Mouse (Mus musculus): ENCODE measurements around the gene Gm20479. TPM values are rescaled to one million over a fixed set of nuclear protein-coding genes. Genes with fewer than 3 reads are reported as not detected.

The Gm20479 gene
- total RNA-seq, 1 experiment from 2014 or later: 1.8 TPM

DNA sequence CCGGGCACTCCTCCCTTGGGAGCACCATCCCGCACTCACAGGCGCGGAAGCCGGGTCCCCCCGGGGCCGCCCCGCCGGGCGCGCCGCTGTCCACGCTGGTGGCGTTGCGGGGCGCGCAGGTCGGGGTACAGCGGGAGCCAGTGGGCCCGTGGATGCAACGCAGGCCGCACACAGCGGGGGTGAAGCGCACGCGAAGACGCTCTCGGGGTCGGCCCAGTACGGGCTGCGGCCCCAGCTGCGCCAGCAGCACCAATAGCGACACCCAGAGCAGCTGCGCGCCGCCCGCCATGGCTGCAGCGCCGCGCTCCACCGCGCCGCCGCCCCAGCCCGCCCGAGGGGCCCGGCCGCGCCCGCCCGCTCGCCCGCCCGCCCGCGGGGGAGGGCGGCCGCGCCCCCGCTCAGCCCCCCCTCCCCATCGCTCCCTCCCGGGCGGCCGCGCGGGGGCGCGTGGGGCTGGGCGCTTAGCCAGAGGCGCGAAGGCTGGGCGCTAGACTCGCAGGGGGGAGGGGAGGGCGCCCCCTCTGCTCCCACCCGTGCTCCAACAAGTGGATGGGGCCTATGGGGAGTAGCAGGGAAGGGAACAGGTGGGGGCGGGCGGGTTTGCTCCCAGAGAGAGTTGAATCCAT lies 23.8 kb downstream of the Gm20479 start:
- no peak for DNase-seq

DNA sequence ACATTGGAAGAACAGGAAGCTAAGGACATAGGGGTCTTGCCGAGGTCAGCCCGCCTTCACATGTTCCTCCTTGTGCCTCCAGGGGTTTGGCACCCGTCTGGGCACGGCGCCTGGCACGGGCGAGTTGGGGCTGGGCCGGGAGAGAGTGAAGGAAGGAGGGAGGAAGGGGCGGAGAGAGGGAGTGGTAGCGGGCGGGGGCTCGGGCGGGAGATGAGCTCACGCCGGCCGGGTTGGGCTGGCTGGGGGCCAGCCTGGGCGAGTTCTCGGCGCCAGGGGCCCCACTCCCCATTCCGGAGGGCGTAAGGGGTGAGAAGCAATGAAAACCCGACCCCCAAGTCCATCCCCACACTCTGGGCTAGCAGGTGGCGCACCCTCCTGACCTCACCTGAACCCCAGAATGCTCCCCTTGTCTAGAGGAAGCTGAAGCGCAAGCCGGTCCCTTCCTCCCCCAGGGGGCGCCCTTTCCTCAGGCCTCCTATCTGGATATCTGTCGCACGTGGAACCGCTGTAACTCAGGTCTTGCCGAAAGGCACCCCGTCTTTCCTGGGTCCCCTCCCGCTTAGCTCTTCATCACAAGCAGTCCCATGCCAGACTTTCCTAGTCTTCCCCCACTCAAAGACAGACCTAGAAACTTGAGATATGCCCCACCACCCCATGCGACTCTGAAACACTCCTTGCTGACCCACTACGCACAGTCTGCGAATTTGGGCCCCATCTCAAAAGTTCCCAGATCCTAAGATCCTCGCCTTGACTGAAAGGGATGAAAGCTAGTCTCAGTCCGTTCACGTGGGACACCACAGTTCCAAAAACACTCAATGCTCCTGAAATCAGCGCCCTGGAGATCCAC lies 24.6 kb downstream of the Gm20479 start:
- DNase-seq: peak; percentile 93

- no peak for DNase-seq
Measured at GRCm38 (mm10) chr7:27331854-27332253, 25.4 kb downstream of the Gm20479 start.

- DNase-seq: peak; percentile 51
Measured at GRCm38 (mm10) chr7:27331541-27331851, 25.7 kb downstream of the Gm20479 start.

GRCm38 (mm10) chr7:27330709-27331540 lies 26.3 kb downstream of the Gm20479 start:
- peak; percentile 94 for DNase-seq

- DNase-seq: no peak
Measured at GRCm38 (mm10) chr7:27329981-27330380, 27.2 kb downstream of the Gm20479 start.

GRCm38 (mm10) chr7:27329326-27329947 lies 27.8 kb downstream of the Gm20479 start:
- peak; percentile 93 for DNase-seq

GRCm38 (mm10) chr7:27328648-27329047 lies 28.6 kb downstream of the Gm20479 start:
- DNase-seq: no peak

GRCm38 (mm10) chr7:27328161-27328560 lies 29.1 kb downstream of the Gm20479 start:
- no peak for DNase-seq

GRCm38 (mm10) chr7:27327500-27327899 lies 29.7 kb downstream of the Gm20479 start:
- DNase-seq: no peak

DNA sequence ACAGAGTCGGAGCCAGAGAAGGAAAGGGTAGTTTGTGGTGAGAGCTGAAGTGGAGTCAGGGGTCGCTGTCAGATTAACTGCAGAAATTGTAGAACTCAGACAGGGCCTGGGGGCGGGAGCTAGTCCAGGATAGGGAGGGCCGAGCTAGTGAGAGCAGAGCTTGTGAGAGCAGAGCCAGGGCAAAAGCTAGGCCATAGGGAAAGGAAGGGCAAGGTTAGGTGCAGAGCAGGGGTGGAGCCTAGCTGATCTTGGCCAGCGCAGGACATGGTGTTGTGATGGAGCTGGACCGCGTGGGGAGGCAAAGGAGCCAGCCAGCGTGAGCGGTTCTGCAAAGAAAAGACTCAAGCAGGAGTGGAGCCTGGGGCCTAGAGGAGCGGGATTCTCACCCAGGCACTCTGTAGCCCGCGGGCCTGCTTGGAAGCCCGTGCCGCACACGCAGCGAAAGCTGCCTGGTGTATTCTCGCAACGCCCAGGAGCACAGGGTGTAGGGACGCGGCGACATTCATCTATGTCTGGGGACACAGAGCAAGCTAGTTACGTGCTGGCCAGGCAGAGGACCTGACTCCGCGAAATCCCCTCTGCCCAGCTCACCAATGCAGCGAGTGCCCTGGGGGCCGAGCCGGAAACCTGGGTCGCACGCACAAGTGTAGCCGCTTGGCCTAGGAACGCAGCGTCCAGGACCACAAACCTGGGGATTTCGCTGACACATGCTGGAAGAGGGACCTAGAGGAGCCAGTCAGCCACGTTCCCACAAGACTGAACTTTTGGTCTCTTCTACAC lies 30.9 kb downstream of the Gm20479 start:
- peak; percentile 53 for DNase-seq

DNA sequence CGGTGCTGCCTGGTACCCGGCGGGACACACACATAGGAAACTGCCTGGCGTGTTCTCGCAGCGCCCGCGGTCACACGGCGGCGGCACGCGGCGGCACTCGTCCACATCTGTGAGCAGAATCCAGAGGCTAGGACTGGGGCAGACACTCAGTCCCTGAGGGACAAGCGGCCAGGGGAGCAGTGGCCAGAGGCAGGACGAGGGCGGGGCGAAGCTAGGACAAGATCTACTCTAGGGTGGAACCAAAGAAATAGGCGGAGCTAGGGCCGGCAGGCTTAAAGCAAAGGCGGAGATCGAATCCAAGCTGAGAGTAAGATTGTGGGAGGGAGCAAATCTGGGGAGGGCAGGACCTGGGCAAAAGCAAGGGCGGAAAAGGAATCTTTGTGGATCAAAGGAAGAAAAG lies 31.5 kb downstream of the Gm20479 start:
- DNase-seq: peak; percentile 85

GRCm38 (mm10) chr7:27324928-27325327 lies 32.3 kb downstream of the Gm20479 start:
- no peak for DNase-seq

GRCm38 (mm10) chr7:27324161-27324560 lies 33.1 kb downstream of the Gm20479 start:
- no peak for DNase-seq

- DNase-seq: no peak
Measured at GRCm38 (mm10) chr7:27323001-27323400, 34.2 kb downstream of the Gm20479 start.

DNA sequence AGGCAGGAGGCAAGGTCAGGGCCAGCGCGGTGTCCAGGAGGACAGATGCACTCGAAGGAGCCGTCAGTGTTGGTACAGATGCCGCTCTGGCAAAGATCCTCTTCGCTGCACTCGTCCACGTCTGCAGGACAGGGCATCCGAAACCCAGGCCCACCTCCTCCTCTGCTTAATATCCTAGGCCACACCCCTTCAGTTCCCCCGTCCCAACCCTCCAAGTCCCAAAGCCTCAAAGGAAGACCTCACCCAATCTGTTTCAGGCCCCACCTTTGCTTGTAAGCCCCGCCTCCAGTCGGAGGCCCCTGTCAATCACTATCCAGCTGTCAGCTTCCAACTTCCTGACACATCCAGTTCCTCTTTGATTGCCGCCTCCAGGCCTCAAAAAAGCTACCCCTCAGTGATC lies 34.9 kb downstream of the Gm20479 start:
- DNase-seq: no peak

DNA sequence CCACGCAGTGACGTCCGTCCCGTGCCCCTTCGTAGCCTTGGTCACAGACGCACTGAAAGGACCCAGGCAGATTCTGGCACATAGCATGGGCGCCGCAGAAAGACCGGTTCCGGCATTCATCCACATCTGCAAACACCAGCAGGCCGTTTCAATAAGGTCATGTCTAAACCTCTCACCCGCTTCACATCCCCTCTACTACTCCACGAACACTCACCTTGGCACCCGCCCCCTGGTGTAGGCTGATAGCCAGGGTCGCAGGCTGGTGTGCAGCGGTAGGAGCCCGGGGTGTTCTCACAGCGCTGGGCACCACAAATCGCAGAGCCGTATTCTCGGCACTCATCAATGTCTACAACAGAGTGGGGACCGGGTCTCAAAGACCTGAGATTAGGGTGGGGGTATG lies 37.8 kb downstream of the Gm20479 start:
- no peak for DNase-seq

DNA sequence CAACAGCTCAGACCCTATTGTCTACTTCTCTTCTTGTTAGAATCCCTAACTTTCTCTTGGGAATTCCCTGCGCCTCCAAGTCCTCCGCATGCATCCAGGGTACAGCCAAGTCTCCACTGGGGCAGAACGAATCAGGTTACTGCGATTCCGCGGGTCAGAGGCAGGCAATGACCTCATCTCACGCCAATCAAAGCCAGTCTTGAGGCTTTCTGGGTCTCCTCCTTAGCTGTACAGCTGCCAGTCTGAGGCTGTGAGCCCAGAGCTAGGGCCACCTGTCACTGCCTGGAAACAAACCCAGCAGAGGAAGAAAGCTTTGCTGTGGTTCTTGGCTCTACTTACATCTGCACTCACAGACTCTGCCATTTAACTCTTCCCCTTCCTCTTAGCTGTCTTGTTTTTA lies 41.3 kb downstream of the Gm20479 start:
- DNase-seq: no peak

DNA sequence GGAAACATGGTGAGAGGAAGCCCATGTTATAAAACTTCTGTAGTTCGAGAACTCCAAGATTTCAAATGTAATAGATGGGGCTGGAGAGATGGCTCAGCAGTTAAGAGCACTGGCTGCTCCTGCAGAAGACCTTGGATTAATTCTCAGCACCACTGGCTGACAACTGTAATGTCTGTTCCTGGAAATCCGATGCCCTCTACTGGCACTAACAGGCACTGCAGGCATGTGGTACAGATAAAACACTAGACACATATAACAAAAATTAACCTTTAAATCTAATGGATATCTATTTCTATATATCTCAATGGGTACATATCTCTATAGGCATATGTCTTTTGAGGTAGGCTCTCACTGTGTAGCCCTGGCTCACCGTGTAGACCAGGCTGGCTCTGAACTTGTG lies 42.8 kb downstream of the Gm20479 start:
- no peak for DNase-seq

GRCm38 (mm10) chr7:27311651-27312284 lies 45.5 kb downstream of the Gm20479 start:
- no peak for DNase-seq

- no peak for DNase-seq
Measured at GRCm38 (mm10) chr7:27310996-27311535, 46.2 kb downstream of the Gm20479 start.
